Mouse (Mus musculus) CH12.LX (cell line): ENCODE results near the gene Psmb7. TPM values are rescaled to one million over a fixed set of nuclear protein-coding genes. Genes with fewer than 3 reads are reported as not detected.
A peak's percentile ranks its signal among the peaks of the same experiment; 100 is the strongest.

Experiments used
- DNase-seq: peaks from one replicate; pipeline ENCODE4 v3.0.0-alpha.2; 2013; ENCODE audit errors: extremely low read depth
- H3K27ac ChIP-seq: 2 replicates; pipeline ENCODE4 v1.5.1; 2012; ENCODE audit warnings: low read depth, mild to moderate bottlenecking, control low read depth, moderate library complexity; ENCODE audit not compliant: insufficient read depth
- H3K27me3 ChIP-seq: replicated peaks from 2 replicates; pipeline ENCODE3; 2012; ENCODE audit warnings: inconsistent platforms
- H3K36me3 ChIP-seq, 2 experiments: replicated peaks in 1 of 2; 2 replicates each; pipeline versions ENCODE3 to v1.6.1; 2012; ENCODE audit warnings: inconsistent platforms in 1 of 2, low read length in 1 of 2, mild to moderate bottlenecking in 1 of 2, mixed read lengths in 1 of 2, moderate library complexity in 1 of 2; ENCODE audit not compliant: control insufficient read depth in 1 of 2, insufficient read depth in 1 of 2
- H3K4me1 ChIP-seq, 2 experiments: 2 replicates each; pipeline ENCODE4 v1.6.1; 2012; ENCODE audit warnings: inconsistent platforms in 1 of 2, moderate library complexity in 1 of 2; ENCODE audit not compliant: insufficient read depth in 2 of 2, control insufficient read depth in 1 of 2
- H3K4me2 ChIP-seq: 2 replicates; pipeline ENCODE4 v1.6.1; 2012; ENCODE audit warnings: low read depth, mild to moderate bottlenecking, control low read depth; ENCODE audit not compliant: poor library complexity, insufficient read depth, severe bottlenecking
- H3K4me3 ChIP-seq, 3 experiments: fragments of 150-350 bp in 1 of 3; sonication (generic) in 1 of 3; replicated peaks in 1 of 3; 2 replicates each; pipeline versions ENCODE3 to v1.5.1; 2011 to 2012; ENCODE audit warnings: low read depth in 2 of 3, low read length in 2 of 3, mild to moderate bottlenecking in 2 of 3, moderate library complexity in 2 of 3, control low read depth in 1 of 3, improper control_type of control experiment in 1 of 3, inconsistent platforms in 1 of 3, mixed read lengths in 1 of 3; ENCODE audit not compliant: poor library complexity in 1 of 3
- H3K79me2 ChIP-seq: replicated peaks from 2 replicates; pipeline ENCODE4 v1.6.1; 2012; ENCODE audit warnings: mild to moderate bottlenecking, moderate library complexity; ENCODE audit not compliant: control insufficient read depth, poor library complexity, insufficient read depth, severe bottlenecking; ENCODE audit errors: extremely low read depth
- H3K9ac ChIP-seq: 2 replicates; pipeline ENCODE4 v1.6.1; 2012; ENCODE audit warnings: low read depth, mild to moderate bottlenecking, control low read depth, moderate library complexity; ENCODE audit not compliant: insufficient read depth
- H3K9me3 ChIP-seq: replicated peaks from 2 replicates; pipeline ENCODE3; 2012; ENCODE audit warnings: low read length, inconsistent platforms, mixed read lengths
- E2F4 ChIP-seq: IDR thresholded peaks from 2 replicates; pipeline ENCODE4 v1.6.1; 2011; ENCODE audit warnings: low read depth, low read length, improper control_type of control experiment; ENCODE audit not compliant: insufficient replicate concordance
- IRF4 ChIP-seq: IDR thresholded peaks from 2 replicates; pipeline ENCODE4 v1.6.1; 2014; ENCODE audit warnings: low read depth, mild to moderate bottlenecking, inconsistent platforms, low read length, improper control_type of control experiment
- MAFK ChIP-seq: IDR thresholded peaks from 2 replicates; pipeline ENCODE4 v1.6.1; 2011; ENCODE audit warnings: low read length, improper control_type of control experiment; ENCODE audit not compliant: insufficient replicate concordance
- MAX ChIP-seq: IDR thresholded peaks from 2 replicates; pipeline ENCODE4 v1.6.1; 2011; ENCODE audit warnings: low read length, improper control_type of control experiment
- MEF2A ChIP-seq: IDR thresholded peaks from 2 replicates; pipeline ENCODE4 v1.6.1; 2014; ENCODE audit warnings: low read depth, mild to moderate bottlenecking, inconsistent platforms, low read length, improper control_type of control experiment, borderline replicate concordance
- NELFE ChIP-seq: IDR thresholded peaks from 2 replicates; pipeline ENCODE4 v1.6.1; 2011; ENCODE audit warnings: low read depth, low read length, improper control_type of control experiment
- POLR2AphosphoS2 ChIP-seq: IDR thresholded peaks from 2 replicates; pipeline ENCODE4 v1.6.1; 2011; ENCODE audit warnings: low read depth, low read length, improper control_type of control experiment
- SIN3A ChIP-seq: IDR thresholded peaks from 2 replicates; pipeline ENCODE4 v1.6.1; 2012; ENCODE audit warnings: low read length, improper control_type of control experiment, inconsistent platforms
- dilution Hi-C: fragments of 300-500 bp; cut with MboI; formaldehyde crosslinking; loops from 2 replicates; pipeline ENCODE4 v1.14.3; 2020; ENCODE audit warnings: low sequenced_read_pairs; ENCODE audit not compliant: extremely low pct_unique_long_range_greater_than_20kb, extremely low pct_ligation_motif_present
- in situ Hi-C: fragments of 300-500 bp; cut with MboI; formaldehyde crosslinking; loops from 3 replicates; pipeline ENCODE4 v1.14.3; 2019; ENCODE audit warnings: low sequenced_read_pairs, low pct_ligation_motif_present, low pct_unique_long_range_greater_than_20kb, mixed read lengths
- polyA plus RNA-seq: library from polyadenylated mRNA; unstranded; fragments of >175 nt; gene quantifications from 2 replicates; pipeline ENCODE4 v1.2.1, GENCODE M21; 2012; ENCODE audit warnings: low read depth; ENCODE audit not compliant: insufficient read length
- total RNA-seq, 2 experiments: library from RNA; depleted of rRNA; stranded (reverse); fragments of 300-350 nt in 1 of 2; fragments of >200 nt in 1 of 2; gene quantifications; 2 replicates each; pipeline ENCODE4 v1.2.3; 2012 to 2014

Psmb7 gene
- total and polyA plus RNA-seq, 3 experiments, result 334 to 415 (median 389) TPM

DNA sequence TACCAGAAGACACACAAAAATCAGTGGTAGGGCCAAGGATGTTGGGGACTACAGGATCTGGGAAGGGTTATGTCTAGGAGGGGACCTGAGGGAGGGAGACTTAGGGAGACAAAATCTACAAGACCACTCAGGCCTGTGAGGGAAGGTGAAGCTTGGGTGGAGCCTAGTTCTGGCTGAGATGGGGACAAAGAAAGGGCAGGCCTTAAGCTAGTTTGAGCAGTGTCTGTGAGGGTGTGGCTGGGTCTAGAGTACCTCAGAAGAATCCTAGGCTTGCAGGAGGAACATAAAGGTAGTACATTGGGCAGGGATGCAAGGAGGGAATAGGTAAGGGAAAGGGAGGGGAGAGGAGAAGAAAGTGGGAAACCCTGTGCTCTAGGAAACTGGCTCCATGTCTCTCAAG lies 99.5 kb downstream of the Psmb7 start:
- H3K4me2 ChIP-seq, result 0 out of 2 replicates have a peak overlapping the region, but pooled peaks have one; percentile 12
- H3K79me2 ChIP-seq, result peaks cover 7% of the 10 kb centered on the region
- no peak overlapping the region for H3K9ac ChIP-seq
- H3K36me3 ChIP-seq, result peaks cover 0 to 12% of the 10 kb centered on the region in 2 experiments
- dilution Hi-C loops, result no loop called here
- TF ChIP-seq POLR2AphosphoS2, result no peak
- H3K27me3 ChIP-seq, result no peaks in the 10 kb centered on the region
- no peaks in the 10 kb centered on the region for H3K9me3 ChIP-seq
- peak overlapping the region; percentile 25; the same call in 1 of the 2 replicates for H3K27ac ChIP-seq
- peaks cover 69 to 99% of the 10 kb centered on the region in 2 experiments for H3K4me1 ChIP-seq
- in situ Hi-C loops, result no loop called here
- no peak overlapping the region for H3K4me3 ChIP-seq
- DNase-seq, result no peak

DNA sequence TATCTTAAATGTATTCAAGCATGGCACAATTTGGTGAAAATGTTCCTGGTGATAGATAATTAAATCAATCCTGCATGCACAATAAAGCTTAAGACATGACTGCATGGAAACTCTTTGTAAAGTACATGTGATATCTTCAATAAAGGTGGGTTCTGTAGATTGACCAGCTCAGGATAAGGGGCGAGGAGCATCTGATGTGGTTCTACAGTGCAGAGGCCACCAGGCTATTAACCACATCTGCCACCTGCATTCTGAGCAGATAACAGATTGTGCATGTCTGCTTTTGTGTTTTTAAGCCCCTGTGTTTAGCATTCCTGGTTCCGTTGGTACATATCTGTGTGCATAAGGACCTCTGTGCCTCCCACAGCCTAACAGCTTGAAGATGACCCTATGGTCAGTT lies 100.7 kb downstream of the Psmb7 start:
- Histone ChIP-seq H3K4me2 (no peak overlapping the region), H3K4me1 (peaks cover 74 to 98% of the 10 kb centered on the region in 2 experiments), H3K79me2 (peaks cover 7% of the 10 kb centered on the region)
- in situ Hi-C loops, result no loop called here
- TF ChIP-seq MAX, result no peak
- TF ChIP-seq, all 38 proteins: peak for 0
- Histone ChIP-seq H3K9me3 (no peaks in the 10 kb centered on the region), H3K27me3 (no peaks in the 10 kb centered on the region), H3K27ac (no peak overlapping the region), H3K4me3 (no peak overlapping the region), H3K36me3 (peaks cover 0 to 15% of the 10 kb centered on the region in 2 experiments), H3K9ac (no peak overlapping the region)
- dilution Hi-C loops, result no loop called here
- no peak for DNase-seq

DNA sequence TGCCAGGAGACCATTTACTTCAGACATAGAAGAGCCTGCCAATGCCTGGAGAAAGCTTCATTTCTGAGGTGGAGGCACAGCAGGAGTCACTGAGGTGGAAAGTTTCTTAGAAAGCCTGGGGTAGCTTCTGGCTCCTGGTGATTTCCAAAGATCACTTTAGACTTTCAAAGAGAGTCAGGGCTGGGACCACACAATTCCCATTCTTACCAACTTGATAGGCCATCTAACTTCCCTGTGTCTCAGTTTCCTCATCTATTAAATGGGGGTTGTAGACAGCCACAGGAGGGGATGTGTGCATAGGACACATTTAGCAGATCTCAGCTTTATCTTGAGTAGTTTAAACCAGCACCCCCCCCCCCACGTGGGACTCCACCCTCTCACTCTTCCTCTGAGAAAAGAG lies 101.5 kb downstream of the Psmb7 start:
- DNase-seq, result peak; percentile 23
- dilution Hi-C loops (no loop called here), in situ Hi-C loops (no loop called here)
- peaks cover 7% of the 10 kb centered on the region for H3K79me2 ChIP-seq
- no peaks in the 10 kb centered on the region for H3K9me3 ChIP-seq
- H3K4me1 ChIP-seq, result peaks cover 68 to 99% of the 10 kb centered on the region in 2 experiments
- H3K4me2 ChIP-seq, result peak overlapping the region; percentile 46
- H3K27me3 ChIP-seq, result no peaks in the 10 kb centered on the region
- no peak overlapping the region for H3K4me3 ChIP-seq
- H3K9ac ChIP-seq, result peak overlapping the region; percentile 1; the same call in 1 of the 2 replicates
- peak overlapping the region; percentile 85 for H3K27ac ChIP-seq
- peaks cover 0 to 20% of the 10 kb centered on the region in 2 experiments for H3K36me3 ChIP-seq
- TF ChIP-seq SIN3A (0 out of 2 replicates have a peak, but pooled peaks have one; percentile 53), E2F4 (no peak), MAFK (no peak), NELFE (0 out of 2 replicates have a peak, but pooled peaks have one; percentile 5), IRF4 (no peak), MEF2A (0 out of 2 replicates have a peak, but pooled peaks have one; percentile 15)
